Mouse (Mus musculus): ENCODE results near the gene Zfp239. TPM values are rescaled to one million over a fixed set of nuclear protein-coding genes. Genes with fewer than 3 reads are reported as not detected.

Gene Zfp239
- total RNA-seq, 1 experiment from 2014 or later = 0.19 TPM

DNA sequence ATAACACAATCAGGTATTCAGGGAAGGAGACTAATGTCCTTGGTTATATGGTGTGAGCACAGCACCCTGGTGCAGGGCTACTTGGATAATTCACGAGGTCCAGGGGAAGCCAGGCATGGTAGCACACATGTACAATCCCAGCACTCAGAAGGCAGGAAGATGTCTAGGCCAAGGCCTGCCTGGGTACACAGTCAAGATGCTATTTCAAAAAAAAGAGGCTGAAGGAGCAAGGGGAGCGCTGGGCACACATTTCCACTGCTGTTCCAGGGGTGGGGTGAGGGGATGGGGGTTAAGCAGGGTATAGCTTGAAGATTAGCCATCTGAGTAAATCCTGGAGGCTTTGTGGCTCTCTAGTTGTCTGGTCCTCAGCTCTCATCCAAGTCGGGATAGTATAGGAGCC lies 41.9 kb downstream of the Zfp239 start:
- ATAC-seq (replicated peaks; ENCODE audit: insufficient number of reproducible peaks, low FRiP score, low TSS enrichment, poor library complexity, severe bottlenecking) = no peak

DNA sequence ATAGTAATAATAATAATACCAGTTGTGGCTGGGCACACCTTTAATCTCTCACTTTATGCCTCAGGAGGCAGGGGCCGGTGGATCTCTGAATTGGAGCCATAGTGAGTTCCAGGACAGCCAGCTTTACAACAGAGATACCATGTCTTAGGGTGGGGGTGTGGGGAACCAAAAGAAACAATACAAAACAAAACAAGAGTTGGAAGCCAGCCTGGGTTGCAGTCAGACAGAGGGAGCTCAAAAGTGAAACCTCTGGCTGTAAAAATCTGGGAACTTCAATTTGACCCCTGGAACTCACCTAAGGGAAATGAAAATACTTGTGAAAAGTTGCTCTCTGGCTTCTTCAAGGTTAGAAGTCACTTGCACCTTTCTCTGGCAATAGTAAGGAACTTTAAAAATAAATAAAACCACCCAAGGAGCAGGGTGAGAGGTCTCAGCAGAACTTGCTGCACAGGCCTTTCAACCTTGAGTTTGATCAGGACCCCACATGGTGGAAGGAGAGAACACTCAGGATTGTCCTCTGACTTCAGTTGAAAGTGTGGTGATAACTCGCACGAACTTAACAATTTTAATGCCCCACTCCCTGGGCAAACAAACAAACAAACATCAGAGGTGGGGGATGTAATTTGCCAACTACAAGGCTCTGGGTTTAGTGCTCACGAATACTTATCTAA lies 43.5 kb downstream of the Zfp239 start:
- no peak for ATAC-seq (replicated peaks; ENCODE audit: insufficient number of reproducible peaks, low FRiP score, low TSS enrichment, poor library complexity, severe bottlenecking)

DNA sequence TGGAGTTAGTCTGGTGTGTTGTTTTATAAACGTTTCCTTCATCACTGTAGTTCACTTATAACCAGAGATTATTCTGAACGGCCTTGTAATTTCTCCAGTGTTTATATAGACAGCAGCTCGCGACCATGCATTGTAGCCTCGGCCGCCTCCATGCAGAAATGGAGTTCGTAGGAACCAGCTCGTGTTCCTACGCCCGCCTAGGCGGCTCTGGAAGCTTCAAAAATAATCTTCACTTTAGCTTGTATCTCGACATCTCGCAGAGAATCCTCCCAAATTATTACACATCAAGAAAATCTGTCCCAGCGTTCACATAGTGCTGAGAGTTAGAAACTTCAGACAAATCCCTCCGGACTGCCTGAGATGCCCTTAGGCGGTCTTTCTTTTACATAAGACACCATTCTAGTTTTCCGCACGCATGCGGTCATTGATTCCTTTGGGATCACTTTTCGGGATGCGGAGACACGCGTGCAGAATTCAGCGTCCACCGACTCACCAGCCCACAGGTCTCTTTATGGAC lies 44.2 kb downstream of the Zfp239 start:
- ATAC-seq (replicated peaks; ENCODE audit: insufficient number of reproducible peaks, low FRiP score, low TSS enrichment, poor library complexity, severe bottlenecking) = 0 out of 2 replicates have a peak, but pooled peaks have one; percentile 1

DNA sequence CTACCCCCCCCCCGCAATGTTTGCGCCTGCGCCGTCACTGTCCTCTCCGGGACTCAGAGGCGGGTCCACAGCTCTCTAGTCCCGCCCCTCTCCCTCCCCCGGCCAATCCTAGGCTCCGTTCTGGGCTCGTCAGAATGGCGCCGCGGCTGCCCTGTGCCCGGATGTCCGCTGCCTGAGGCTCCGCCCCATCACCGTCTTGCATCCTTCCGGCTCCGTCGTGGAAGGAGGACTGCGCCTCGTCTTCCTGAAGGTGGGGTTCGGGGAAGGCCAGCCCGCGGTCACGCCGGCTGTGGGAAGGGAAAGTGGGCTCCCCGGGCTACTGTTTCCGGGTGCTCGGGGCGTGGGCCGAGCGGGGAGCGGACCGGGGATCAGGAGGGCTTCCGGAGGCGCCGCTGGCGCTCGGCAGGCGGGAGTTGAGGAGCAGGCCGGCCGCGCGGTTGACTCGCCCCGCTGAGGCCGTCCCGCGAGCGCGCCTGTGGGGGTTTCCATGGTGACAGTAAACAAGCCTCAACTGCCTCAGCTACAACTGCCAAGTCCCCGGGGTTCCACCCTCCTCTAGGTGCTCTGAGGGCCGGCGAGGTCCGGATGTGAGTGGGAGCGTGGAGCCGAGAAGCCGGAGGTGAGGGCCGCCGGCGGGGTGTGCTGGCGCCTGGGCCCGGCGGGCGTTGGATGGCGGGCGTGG lies 44.8 kb downstream of the Zfp239 start:
- ATAC-seq (replicated peaks; ENCODE audit: insufficient number of reproducible peaks, low FRiP score, low TSS enrichment, poor library complexity, severe bottlenecking) = peak; percentile 90

DNA sequence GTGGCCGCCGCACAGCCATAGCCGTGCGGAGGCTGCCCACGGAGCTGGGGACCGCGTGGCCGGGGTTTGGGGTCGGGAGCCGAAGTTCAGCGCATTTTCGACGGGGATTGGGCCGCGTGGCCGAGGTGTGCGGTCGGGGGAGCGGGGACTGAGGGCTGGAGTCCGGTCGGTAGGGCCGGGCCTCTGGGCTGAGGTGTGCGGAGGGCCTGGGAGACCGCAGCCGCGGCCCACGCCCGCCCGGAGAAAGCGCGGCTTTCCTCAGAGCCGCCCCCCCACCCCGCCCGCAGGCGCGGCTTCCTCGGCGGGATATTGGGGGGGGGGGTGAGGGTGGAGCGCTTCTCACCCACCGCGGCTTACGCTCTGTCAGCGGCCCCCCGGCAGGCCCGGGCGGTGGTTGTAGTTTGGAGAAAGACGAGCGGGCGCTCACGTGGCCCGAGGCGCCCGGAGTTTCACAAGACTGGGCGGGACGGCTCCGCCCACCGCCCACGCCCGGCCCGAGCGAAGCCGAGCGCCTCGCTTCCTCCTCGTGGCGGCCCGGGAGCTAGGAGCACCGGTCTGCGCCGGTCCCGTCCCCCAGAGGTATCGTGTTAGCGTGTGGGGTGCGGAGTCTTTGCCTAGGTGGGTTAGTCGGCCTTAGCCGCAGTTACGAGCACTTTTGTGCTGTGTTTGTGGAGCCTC lies 45.5 kb downstream of the Zfp239 start:
- ATAC-seq (replicated peaks; ENCODE audit: insufficient number of reproducible peaks, low FRiP score, low TSS enrichment, poor library complexity, severe bottlenecking) = peak; percentile 54

DNA sequence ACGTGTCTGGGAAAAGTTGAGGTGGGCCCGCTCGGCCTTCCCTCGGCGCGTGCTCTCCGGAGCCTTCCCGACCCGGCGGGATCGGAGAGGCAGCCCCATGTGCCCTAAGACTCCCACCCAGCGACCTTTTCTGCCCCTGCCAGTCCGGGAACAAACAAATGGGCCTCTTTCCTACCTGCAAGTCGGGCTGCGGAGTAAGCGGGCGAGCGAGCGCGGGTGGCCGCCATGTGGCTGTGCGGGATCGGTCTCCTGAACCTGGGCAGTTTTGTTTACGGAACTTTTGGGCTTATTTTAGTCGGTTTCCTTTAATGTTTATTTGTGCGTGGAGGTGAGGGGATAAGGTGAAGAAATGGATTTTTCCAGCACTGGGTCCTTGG lies 46.1 kb downstream of the Zfp239 start:
- no peak for ATAC-seq (replicated peaks; ENCODE audit: insufficient number of reproducible peaks, low FRiP score, low TSS enrichment, poor library complexity, severe bottlenecking)

DNA sequence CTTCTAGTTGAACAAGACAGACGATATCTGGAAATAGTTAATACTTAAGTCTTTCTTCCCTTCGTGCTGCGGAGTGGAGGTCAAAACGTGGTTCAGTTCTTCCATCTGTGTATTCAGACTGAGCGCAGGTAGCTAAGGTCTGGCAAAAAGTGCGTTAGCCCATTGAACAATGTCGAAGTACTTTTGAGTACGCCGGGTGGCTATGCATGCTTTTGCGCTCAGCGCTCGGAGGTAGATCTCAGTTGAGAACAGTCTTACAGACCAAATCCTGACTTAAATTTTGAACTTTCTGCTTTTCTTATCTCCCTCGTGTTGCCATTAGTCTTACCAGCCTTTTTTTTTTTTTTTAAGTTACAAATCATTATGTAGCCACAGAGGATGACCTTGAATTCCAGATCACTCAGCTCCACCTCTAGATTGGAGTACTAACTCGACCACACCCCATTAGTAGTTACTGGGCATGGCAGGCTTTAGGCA lies 46.6 kb downstream of the Zfp239 start:
- ATAC-seq (replicated peaks; ENCODE audit: insufficient number of reproducible peaks, low FRiP score, low TSS enrichment, poor library complexity, severe bottlenecking) = no peak

DNA sequence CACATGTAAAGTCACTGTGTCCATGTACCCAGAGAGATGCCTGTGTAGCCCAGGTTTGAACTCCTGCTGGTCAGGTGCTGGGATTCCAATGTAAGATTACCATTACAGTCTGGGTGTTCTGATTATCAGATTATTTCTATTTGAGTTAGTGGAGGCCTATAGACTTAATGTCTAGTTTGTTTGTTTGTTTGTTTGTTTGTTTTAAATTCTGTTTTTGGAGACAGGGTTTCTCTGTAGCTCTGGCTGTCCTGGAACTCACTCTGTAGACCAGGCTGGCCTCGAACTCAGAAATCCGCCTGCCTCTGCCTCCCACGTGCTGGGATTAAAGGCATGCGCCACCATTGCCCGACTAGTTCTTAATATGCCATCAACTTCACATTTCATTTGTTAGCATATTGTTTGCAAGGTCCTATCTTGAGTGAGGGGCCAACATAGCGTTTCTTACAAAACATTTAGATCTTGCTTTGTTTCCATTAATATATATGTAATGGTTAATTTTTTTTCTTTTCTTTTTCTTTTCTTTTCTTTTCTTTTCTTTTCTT lies 48.3 kb downstream of the Zfp239 start:
- ATAC-seq (replicated peaks; ENCODE audit: insufficient number of reproducible peaks, low FRiP score, low TSS enrichment, poor library complexity, severe bottlenecking) = no peak

DNA sequence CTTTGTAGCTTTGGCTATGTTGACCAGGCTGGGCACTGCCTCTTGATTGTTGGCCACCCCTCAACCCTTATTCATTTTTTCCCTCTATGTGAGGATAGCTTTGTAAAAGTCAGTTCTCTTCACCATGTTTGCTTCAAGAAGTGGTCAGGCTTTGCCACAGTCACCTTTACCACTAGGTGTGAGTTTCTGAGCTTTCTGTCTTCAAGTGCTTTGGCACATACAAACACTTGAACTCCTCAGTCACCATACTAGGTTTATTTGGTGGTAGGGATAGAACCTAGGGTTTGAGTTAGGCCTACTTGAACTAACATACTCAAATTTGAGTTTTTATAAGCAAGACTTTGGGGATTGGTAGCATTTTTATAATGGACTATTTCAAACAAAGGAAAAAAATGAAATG lies 52.6 kb downstream of the Zfp239 start:
- no peak for ATAC-seq (replicated peaks; ENCODE audit: insufficient number of reproducible peaks, low FRiP score, low TSS enrichment, poor library complexity, severe bottlenecking)

DNA sequence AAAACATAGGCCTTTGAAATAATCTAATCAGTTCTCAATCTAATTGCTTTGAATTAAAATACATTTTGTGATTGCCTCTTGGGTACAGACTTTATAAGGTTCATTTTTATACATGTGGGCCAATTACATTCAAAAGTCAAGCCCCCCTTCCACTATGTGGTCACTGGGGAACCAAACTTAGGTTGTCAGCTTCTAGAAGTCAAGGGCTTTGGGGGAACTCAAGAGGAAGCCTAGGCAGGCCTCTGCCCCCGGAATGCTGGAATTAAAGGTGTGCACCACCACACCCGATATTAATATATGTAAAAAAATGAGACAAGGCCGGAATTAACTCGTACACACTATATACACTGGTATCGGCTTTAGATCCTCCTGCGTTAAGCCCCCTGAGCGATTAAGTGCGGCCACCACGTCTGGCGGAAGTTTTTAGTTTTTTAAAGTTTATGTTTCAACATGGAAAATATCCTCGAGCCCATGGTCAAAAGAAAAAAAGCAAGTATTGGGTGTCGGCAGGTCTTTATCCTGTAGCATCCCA lies 54.4 kb downstream of the Zfp239 start:
- ATAC-seq (replicated peaks; ENCODE audit: insufficient number of reproducible peaks, low FRiP score, low TSS enrichment, poor library complexity, severe bottlenecking) = no peak

DNA sequence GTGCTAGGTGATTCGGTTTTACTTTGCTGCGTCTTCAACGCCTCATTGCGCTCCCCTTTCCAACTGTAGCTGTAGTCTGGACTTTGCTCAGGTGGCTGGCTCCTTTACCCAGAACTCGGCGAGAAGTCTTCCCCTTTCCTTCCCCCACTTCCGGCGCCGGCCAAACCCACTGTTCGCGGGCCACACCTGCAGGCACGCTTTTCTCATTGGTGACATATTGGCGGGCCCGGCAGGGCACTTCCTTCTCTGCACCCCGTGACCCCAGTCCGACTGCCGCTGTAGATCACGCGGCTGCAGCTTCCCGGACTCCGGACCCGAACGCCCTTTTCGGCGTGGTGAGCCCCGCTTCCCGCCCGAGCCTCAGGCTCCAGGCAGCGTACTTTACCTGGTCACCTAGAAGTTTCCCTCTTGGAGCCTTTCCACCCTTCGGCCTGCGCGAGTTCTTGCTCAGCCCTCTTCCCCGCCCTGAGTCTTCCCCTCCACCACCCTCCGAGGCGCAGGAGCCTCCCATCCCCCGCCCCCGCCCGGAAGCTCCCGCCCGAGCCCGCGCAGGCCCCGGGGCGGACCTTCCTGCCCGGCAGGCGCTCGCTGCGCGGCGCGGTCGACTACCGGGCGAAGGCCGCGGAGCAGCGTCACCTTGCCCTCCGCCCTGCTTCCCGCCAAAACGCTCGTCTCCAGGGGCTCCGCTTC lies 55.0 kb downstream of the Zfp239 start:
- peak; percentile 92 for ATAC-seq (replicated peaks; ENCODE audit: insufficient number of reproducible peaks, low FRiP score, low TSS enrichment, poor library complexity, severe bottlenecking)

DNA sequence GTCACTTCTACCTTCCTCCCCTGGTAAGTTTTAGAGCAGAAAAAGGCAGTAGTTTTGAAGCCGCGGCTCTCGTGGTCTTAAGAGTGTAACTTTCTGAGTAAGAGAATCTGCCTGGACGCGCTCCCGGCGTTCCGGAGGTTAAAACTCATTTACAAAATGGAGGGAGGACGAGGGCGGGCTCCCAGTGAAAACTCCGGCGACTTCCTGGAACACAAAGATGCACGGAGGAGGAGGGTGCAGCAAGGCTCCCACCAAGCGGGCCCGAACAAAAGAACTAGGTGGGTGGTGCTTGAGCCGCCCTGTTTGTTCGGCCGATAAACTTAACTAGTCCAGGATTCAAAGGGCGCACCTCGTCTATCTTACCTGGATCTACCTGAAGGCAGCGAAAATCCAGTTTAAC lies 55.7 kb downstream of the Zfp239 start:
- ATAC-seq (replicated peaks; ENCODE audit: insufficient number of reproducible peaks, low FRiP score, low TSS enrichment, poor library complexity, severe bottlenecking) = peak; percentile 29

DNA sequence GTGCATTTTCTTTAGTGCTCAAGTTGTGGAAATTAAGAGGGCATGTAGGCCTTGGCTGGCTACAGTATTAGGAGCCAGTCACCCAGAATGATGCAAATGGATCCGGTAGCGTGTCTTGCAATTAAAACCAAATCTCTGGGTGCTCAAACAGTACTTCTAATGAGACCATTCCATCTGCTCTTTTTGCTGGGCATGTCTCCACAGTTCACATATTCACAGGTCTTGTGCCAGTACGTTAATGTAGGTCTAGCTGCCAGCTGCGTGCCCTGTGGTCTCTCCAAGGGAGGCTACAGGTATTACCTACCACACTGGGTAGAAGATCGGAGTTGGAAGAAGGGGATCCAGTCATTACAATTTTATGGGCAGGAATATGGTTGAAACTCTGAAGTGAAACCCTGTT lies 56.1 kb downstream of the Zfp239 start:
- ATAC-seq (replicated peaks; ENCODE audit: insufficient number of reproducible peaks, low FRiP score, low TSS enrichment, poor library complexity, severe bottlenecking) = no peak

DNA sequence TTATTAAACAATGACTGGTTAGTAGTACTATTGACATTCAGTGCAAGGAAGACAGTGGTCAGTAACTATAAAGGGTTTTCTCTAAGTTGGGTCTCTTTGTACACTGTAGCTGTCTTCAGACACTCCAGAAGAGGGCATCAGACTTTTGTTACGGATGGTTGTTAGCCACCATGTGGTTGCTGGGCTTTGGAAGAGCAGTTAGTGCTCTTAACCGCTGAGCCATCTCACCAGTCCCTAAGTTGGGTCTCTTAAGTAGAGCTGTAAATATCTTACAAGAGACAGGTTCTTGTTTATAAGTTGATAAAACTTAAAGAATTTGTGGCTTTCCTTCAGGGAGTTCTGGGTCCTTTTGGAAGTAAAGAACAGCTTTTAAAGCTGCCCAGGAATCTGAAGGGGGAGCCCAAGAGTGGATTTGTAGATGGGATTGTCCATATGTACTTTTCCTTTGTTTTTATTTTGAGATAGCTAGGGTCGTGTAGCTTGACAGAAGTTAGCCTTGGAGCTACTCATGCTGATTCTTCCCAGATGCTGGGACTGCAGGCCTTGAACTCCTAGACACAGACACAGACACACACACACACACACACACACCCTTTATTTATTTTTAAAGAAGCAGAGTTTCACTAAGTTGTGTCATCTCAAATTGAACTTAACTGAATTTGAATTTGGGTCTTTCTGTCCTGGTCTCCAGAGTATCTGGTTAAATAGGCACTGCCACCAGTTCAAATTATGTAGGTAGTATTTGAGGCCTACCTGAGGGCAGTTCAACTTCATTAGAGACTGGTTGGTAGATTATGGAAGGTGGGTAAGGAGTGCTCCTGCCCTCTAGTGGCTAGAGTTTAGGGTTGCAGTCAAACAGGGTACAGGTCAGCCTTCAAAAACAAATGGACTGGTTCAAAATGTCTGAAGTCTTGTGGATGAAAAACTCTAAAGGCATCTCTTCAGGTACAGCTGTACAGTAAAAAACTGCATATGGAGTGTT lies 59.0 kb downstream of the Zfp239 start:
- peak; percentile 57 for ATAC-seq (replicated peaks; ENCODE audit: insufficient number of reproducible peaks, low FRiP score, low TSS enrichment, poor library complexity, severe bottlenecking)

DNA sequence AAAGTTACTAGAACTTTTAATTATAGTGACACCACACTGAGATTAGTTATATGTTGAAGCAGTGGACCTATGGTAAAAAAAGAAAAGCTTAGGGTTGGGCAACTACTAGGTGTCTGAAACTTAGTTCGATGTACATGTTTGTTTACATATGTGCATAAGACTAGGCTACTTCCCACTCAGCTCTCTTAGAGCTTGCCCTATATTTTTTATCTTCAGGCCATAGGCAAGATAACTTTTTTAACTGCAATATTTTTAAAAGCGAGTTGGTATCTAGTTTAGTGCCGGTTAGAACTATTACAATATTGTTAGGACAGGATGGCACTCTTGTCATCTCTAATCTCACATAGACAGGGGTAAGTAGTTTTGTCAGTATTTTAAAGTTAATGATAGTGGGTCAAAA lies 60.1 kb downstream of the Zfp239 start:
- ATAC-seq (replicated peaks; ENCODE audit: insufficient number of reproducible peaks, low FRiP score, low TSS enrichment, poor library complexity, severe bottlenecking) = no peak

Data from monocyte, adult 5-6 weeks (primary cell).